Mouse (Mus musculus) heart, adult 9 months (tissue): ENCODE measurements around the gene Megf9.

Experiments used
- DNase-seq, 2 experiments: peaks; one replicate each; pipeline ENCODE4 v3.0.0; 2022; ENCODE audit warnings: low spot score in 2 of 2

Megf9 gene

GRCm38 (mm10) chr4:70420202-70420601 is 114.6 kb downstream of the Megf9 start:
- no peak for DNase-seq

- DNase-seq = peak; percentile 9 to 24
These were observed 122.7 kb downstream of the Megf9 start for GRCm38 (mm10) chr4:70412126-70412525.

DNA sequence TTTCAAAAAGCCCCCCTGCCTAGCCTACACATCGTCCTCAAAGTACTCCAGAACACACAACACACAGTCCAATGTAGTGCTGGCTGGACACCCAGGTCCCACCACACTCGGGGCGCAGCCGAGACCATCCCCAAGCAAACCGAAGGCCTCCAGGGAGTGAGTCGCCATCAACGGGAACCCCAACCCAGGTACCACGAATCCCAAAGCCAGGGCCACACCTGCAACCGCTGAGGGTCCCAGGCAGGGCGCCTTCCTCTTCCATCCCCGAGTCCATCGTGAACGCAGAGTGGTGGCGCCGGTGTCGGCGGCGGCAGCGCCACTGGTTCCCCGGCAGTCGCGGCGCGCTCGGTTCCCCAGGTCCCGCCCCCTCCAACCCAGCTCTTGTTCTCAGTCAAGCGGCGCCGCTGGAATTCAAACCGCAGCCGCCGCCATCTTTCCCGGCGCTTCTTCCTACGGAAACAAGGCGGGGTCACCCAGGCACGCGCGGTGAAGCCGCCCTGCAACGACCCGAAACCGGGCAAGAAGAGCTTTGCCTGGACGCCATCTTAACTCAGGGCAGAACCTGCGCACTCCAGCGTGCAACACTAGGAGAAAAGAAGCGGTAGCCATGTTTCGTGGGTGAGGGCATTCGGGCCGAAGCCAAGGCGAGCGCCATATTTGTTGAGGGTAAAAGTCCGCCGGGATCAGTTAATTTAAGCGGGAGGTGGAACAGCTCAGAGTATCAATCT is 124.6 kb downstream of the Megf9 start, which contains the start of gene Cdk5rap2:
Gene Cdk5rap2, minus strand, starts transcription at position 450 of the 728 bp plus-strand sequence.
- peak; percentile 94 to 97 for DNase-seq

GRCm38 (mm10) chr4:70409456-70409855 is 125.3 kb downstream of the Megf9 start:
- DNase-seq = no peak

- DNase-seq = peak in 1 of 2 experiments; percentile 17
These were observed 132.5 kb downstream of the Megf9 start for GRCm38 (mm10) chr4:70402109-70402819.

- no peak for DNase-seq
These were observed 135.3 kb downstream of the Megf9 start for GRCm38 (mm10) chr4:70399476-70399875.

DNA sequence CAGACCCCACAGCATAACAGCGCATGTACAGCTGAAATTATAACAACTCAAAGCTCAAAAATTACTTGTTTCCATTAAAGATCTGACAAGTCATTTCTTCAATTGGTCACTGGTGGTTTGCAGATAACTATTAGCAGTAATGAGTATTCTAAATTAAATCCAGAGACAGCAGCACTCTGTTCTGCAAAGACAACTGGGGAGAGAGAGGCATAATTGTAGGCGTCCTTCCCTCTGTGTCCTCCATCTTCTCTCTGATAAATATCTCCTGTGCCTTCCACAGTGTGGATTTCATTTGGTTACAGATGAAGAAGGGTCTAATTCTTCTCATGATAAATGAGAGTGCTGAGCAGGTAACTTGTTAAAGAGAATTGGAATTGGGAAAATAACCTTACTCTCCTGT is 135.7 kb downstream of the Megf9 start:
- no peak for DNase-seq

DNA sequence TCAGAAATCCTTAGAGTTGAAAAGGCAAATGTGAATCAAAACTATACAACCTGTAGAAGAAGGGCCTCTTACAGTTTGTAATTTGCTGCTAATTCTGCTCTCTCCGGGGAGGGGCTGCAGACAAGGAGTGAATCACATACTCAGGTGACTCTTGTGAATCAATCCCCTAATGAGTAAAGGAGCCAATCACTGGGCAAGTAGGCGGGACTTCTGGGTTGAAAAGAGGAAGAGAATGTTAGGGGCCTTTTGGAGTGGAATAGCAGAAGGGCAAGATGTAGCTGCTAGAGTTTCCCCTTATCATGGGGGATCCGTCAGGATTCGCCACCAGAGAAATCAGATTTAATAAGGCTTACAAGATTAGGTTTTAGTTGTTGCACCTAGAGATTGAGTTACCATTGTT is 136.7 kb downstream of the Megf9 start:
- no peak for DNase-seq

- DNase-seq = no peak
These were observed 138.1 kb downstream of the Megf9 start for GRCm38 (mm10) chr4:70396701-70397100.

DNA sequence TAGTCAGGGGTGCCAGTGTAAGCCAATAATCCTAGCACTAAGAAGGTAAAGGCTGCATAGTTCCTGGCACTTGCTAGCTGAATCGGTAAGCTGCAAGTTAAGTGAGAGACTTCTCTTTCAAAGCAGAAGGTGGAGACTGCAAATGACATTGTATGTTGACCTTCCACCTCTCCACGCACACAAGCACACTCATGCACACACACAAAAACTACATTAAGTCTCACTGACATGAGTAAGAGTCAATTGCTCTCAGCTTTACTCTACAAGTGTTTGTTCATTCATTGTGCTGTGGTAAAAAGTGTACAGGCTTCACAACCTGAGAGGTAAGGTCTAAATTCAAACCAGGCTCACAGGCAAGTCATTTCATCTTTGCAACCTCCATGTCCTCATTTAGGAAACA is 140.1 kb downstream of the Megf9 start:
- no peak for DNase-seq

GRCm38 (mm10) chr4:70391760-70392372 is 142.9 kb downstream of the Megf9 start:
- peak; percentile 33 to 38 for DNase-seq

DNA sequence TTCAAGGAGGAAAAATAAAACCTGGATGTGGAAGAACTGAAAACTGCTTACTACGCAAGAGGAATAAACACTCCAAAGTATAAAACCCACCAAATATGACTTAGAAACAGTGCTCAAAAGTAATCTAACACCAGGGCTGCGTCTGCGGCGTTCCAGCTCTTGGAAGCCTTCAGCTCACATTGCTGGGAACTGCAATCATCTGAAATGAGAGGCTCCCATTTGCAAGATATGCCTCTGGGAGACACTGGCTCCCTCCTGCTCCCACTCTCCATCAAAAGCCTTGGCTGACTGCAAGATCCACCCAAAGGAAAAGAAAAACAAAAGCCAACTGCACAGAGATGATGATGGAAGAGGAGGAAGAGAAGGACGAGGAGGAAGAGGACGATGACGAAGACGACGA is 143.7 kb downstream of the Megf9 start:
- peak; percentile 45 to 46 for DNase-seq

- no peak for DNase-seq
These were observed 148.6 kb downstream of the Megf9 start for GRCm38 (mm10) chr4:70386206-70386605.

DNA sequence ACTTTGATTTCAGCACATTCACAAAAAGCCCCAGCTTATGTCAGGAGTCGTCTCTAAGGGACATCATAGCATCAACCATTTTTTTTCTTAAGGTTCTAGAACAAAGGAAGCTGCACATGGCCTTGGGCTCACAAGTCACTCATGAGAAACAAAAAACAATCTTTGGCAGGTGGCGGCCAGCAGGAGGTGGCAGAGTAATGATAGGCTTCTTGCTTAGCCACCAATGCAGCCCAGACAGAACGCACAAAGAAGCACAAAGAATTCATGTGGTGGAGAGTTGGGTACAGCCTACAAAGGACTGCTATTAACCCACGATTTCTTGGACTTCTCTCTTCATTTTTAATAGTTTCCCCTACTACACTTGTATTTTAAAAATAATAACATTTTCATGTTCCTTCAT is 157.4 kb downstream of the Megf9 start:
- DNase-seq = no peak
